In the genomic region with DNA sequence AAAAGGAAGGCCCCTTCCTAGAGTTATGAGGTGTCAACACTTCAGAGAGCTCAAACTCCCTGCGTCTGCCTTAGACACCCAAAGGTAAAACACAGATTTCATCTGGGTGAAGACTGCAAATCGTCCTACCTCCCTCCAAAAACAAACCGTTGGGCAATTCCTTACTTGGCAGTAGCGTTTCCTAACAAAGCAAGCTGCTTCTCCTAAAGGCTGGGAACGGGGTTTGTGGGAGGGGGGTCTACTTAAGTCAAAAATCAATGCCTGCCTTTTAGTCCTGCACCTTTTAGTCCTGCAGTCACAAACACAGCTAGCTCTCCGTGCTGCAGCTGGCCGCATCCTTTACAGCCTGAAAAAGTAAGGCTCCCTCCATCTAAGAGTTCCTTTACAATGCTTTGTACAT, we compare ENCODE assay signal across 7 mouse cellular contexts. TPM values are rescaled to one million over a fixed set of nuclear protein-coding genes. Genes with fewer than 3 reads are reported as not detected.
DNase-seq lines count a peak whose midpoint lies in the region; ATAC-seq and TF ChIP-seq lines count a peak whose summit lies in the region.

No protein-coding gene starts in this region.

- H3K36me3 ChIP-seq in neural tube, embryonic 11.5 days (ENCODE audit: control insufficient read depth, insufficient read depth, low read length): no peaks in the 10 kb centered on the region
- 0 out of 2 replicates have a peak, but pooled peaks cover 3% of the 10 kb centered on the region for H3K36me3 ChIP-seq in forebrain, embryonic 15.5 days
- no peaks in the 10 kb centered on the region for H3K36me3 ChIP-seq in liver, embryonic 12.5 days
- no peaks in the 10 kb centered on the region for H3K36me3 ChIP-seq in stomach, postnatal 0 days (ENCODE audit: control insufficient read depth, insufficient read depth, low read length)

- H3K27me3 ChIP-seq in neural tube, embryonic 11.5 days (ENCODE audit: control insufficient read depth, insufficient read depth, low read length): no peaks in the 10 kb centered on the region
- no peaks in the 10 kb centered on the region for H3K27me3 ChIP-seq in forebrain, embryonic 15.5 days
- peaks cover 41% of the 10 kb centered on the region for H3K27me3 ChIP-seq in liver, embryonic 12.5 days (replicated peaks)
- H3K27me3 ChIP-seq in stomach, postnatal 0 days (ENCODE audit: control insufficient read depth, insufficient read depth, low read length): no peaks in the 10 kb centered on the region

- H3K9ac ChIP-seq in neural tube, embryonic 11.5 days (ENCODE audit: low read length): peak overlapping the region; percentile 78
- H3K9ac ChIP-seq in forebrain, embryonic 15.5 days (replicated peaks): peak overlapping the region; percentile 85
- no peak overlapping the region for H3K9ac ChIP-seq in liver, embryonic 12.5 days
- peak overlapping the region; percentile 66 for H3K9ac ChIP-seq in stomach, postnatal 0 days (ENCODE audit: low read length)

- H3K27ac ChIP-seq in neural tube, embryonic 11.5 days (ENCODE audit: low read depth, low read length): no peak overlapping the region
- peak overlapping the region; percentile 72 for H3K27ac ChIP-seq in forebrain, embryonic 15.5 days (replicated peaks)
- H3K27ac ChIP-seq in liver, embryonic 12.5 days: no peak overlapping the region
- H3K27ac ChIP-seq in stomach, postnatal 0 days (replicated peaks): peak overlapping the region; percentile 66

- no peak for TF ChIP-seq EP300 in stomach, postnatal 0 days (optimal IDR thresholded peaks at IDR 0.05)

- peaks cover 4% of the 10 kb centered on the region; the same call in 1 of the 2 replicates for H3K4me1 ChIP-seq in neural tube, embryonic 11.5 days (ENCODE audit: control insufficient read depth, insufficient read depth, low read length)
- H3K4me1 ChIP-seq in forebrain, embryonic 15.5 days: peaks cover 34% of the 10 kb centered on the region
- no peaks in the 10 kb centered on the region for H3K4me1 ChIP-seq in liver, embryonic 12.5 days
- no peaks in the 10 kb centered on the region for H3K4me1 ChIP-seq in stomach, postnatal 0 days (replicated peaks; ENCODE audit: control insufficient read depth, insufficient read depth)

- peak; percentile 14 for DNase-seq in neural tube, embryonic 11.5 days (ENCODE audit: low spot score)
- no peak for DNase-seq in neural tube, embryonic 10.5 days (ENCODE audit: extremely low spot score, low spot score)
- DNase-seq in stomach, postnatal 0 days (ENCODE audit: low spot score): no peak
- DNase-seq in layer of hippocampus, adult 11-12 months (ENCODE audit: low spot score): no peak
- DNase-seq in ovary, postnatal 36 days (ENCODE audit: low spot score): no peak

- no peak for TF ChIP-seq CTCF in stomach, postnatal 0 days (IDR thresholded peaks at IDR 0.05; ENCODE audit: low read depth)

- peak overlapping the region; percentile 75 for H3K4me2 ChIP-seq in neural tube, embryonic 11.5 days (ENCODE audit: low read depth)
- peak overlapping the region; percentile 67 for H3K4me2 ChIP-seq in forebrain, embryonic 15.5 days (replicated peaks)
- peak overlapping the region; percentile 74 for H3K4me2 ChIP-seq in liver, embryonic 12.5 days
- peak overlapping the region; percentile 91 for H3K4me2 ChIP-seq in stomach, postnatal 0 days (replicated peaks; ENCODE audit: low read depth)

- 7% methylated on average over 7 of the region's 7 CpGs for WGBS in neural tube, embryonic 11.5 days
- WGBS in forebrain, embryonic 15.5 days: 6% methylated on average over 7 of the region's 7 CpGs
- WGBS in liver, embryonic 12.5 days (ENCODE audit: insufficient replicate concordance): 31% methylated on average over 7 of the region's 7 CpGs
- 26% methylated on average over 7 of the region's 7 CpGs for WGBS in stomach, postnatal 0 days

- peak overlapping the region; percentile 71 for H3K4me3 ChIP-seq in neural tube, embryonic 11.5 days (ENCODE audit: low read depth, low read length)
- H3K4me3 ChIP-seq in forebrain, embryonic 15.5 days: peak overlapping the region; percentile 83
- peak overlapping the region; percentile 60 for H3K4me3 ChIP-seq in liver, embryonic 12.5 days
- peak overlapping the region; percentile 68 for H3K4me3 ChIP-seq in stomach, postnatal 0 days (ENCODE audit: low read depth, low read length)

- no peaks in the 10 kb centered on the region for H3K9me3 ChIP-seq in neural tube, embryonic 11.5 days (ENCODE audit: control insufficient read depth, low read length)
- H3K9me3 ChIP-seq in forebrain, embryonic 15.5 days: no peaks in the 10 kb centered on the region
- no peaks in the 10 kb centered on the region for H3K9me3 ChIP-seq in liver, embryonic 12.5 days (replicated peaks)
- H3K9me3 ChIP-seq in stomach, postnatal 0 days (ENCODE audit: control insufficient read depth, low read length): no peaks in the 10 kb centered on the region

- 0 out of 2 replicates have a peak, but pooled peaks have one; percentile 10 for ATAC-seq in neural tube, embryonic 11.5 days (ENCODE audit: insufficient read depth, low FRiP score, low TSS enrichment)
- ATAC-seq in forebrain, embryonic 15.5 days (replicated peaks): peak; percentile 15
- ATAC-seq in liver, embryonic 12.5 days: no peak
- no peak for ATAC-seq in stomach, postnatal 0 days (ENCODE audit: low FRiP score, low TSS enrichment)

RNA-seq across cellular contexts. Expression of gene B3galnt1, which starts 0.9 kb away (rescaled TPM):
- 43.5 and 44.2 TPM in 2 replicates for polyA plus RNA-seq in neural tube, embryonic 11.5 days (2014; fragmentation: Nextera tagmentation; extraction: Ambion mirVana)
- 78.9 and 84.1 TPM in 2 replicates for polyA plus RNA-seq in forebrain, embryonic 15.5 days (2015; fragmentation: Nextera tagmentation; extraction: Ambion mirVana)
- polyA plus RNA-seq in liver, embryonic 12.5 days (2016; fragmentation: Nextera tagmentation; extraction: Ambion mirVana): 5.1 TPM in 2 replicates
- polyA plus RNA-seq in stomach, postnatal 0 days (2015; fragmentation: Nextera tagmentation; extraction: Ambion mirVana): 21.5 and 23.0 TPM in 2 replicates

Comparison
In these comparisons a context has a peak if more than half of its experiments do, and no peak if none do; other contexts are left out.
1. ATAC-seq: peak in neural tube, embryonic 11.5 days (single experiment) and forebrain, embryonic 15.5 days (single experiment); none in liver, embryonic 12.5 days (single experiment) and stomach, postnatal 0 days (single experiment).
2. H3K27ac ChIP-seq: peak in forebrain, embryonic 15.5 days (single experiment) and stomach, postnatal 0 days (single experiment); none in neural tube, embryonic 11.5 days (single experiment) and liver, embryonic 12.5 days (single experiment).
3. Peak in every context shown above with its lines, with median percentiles within 50 percentile points of each other: H3K4me2 ChIP-seq and H3K4me3 ChIP-seq.